Mouse (Mus musculus) lung, adult 2 months (tissue): ENCODE measurements around the gene Ccr1l1.

Experiments used
- CTCF ChIP-seq: fragments of 200-500 bp; IDR thresholded peaks from 2 replicates; pipeline ENCODE4 v1.5.1; 2011; ENCODE audit warnings: mild to moderate bottlenecking, low read length, control low read depth; ENCODE audit not compliant: insufficient read depth
- POLR2A ChIP-seq: fragments of 200-500 bp; IDR thresholded peaks from 2 replicates; pipeline ENCODE4 v1.6.1; 2011; ENCODE audit warnings: low read depth, mild to moderate bottlenecking, control low read depth, low read length, borderline replicate concordance; ENCODE audit errors: extremely low read depth

- TF ChIP-seq CTCF (no peak), POLR2A (no peak)
These were observed 47.7 kb downstream of the Ccr1l1 start for GRCm38 (mm10) chr9:123930476-123930875.
